Mouse (Mus musculus) heart, adult 2 months (tissue): Measurements from ENCODE around the gene Tbx15. TPM values are rescaled to one million over a fixed set of nuclear protein-coding genes. Genes with fewer than 3 reads are reported as not detected.

Experiments used
- DNase-seq, 2 experiments: peaks; one replicate each; pipeline ENCODE4 v3.0.0; 2021
- H3K27ac ChIP-seq: fragments of 200-600 bp; 2 replicates; pipeline ENCODE4 v1.8.1; 2022
- H3K27me3 ChIP-seq: fragments of 200-500 bp; 2 replicates; pipeline ENCODE4 v1.6.1; 2012; ENCODE audit warnings: mild to moderate bottlenecking, low read length, inconsistent platforms, mixed read lengths; ENCODE audit not compliant: control insufficient read depth, insufficient read depth
- H3K36me3 ChIP-seq: fragments of 200-500 bp; 2 replicates; pipeline ENCODE4 v1.6.1; 2012; ENCODE audit warnings: low read length, inconsistent platforms; ENCODE audit not compliant: control insufficient read depth, insufficient read depth
- H3K4me1 ChIP-seq: fragments of 200-500 bp; 2 replicates; pipeline ENCODE4 v1.6.1; 2011; ENCODE audit warnings: low read length; ENCODE audit not compliant: control insufficient read depth, insufficient read depth
- H3K4me3 ChIP-seq: fragments of 200-600 bp; 2 replicates; pipeline ENCODE4 v1.8.1; 2022
- H3K79me2 ChIP-seq: fragments of 200-500 bp; replicated peaks from 2 replicates; pipeline ENCODE4 v1.6.1; 2012; ENCODE audit warnings: mild to moderate bottlenecking, inconsistent platforms, low read length, moderate library complexity, mixed read lengths; ENCODE audit not compliant: control insufficient read depth, insufficient read depth
- H3K9ac ChIP-seq: fragments of 200-500 bp; 2 replicates; pipeline ENCODE4 v1.6.1; 2012; ENCODE audit warnings: low read depth, mild to moderate bottlenecking, control low read depth, inconsistent platforms, low read length, mixed read lengths
- CTCF ChIP-seq: fragments of 200-600 bp; IDR thresholded peaks from 2 replicates; pipeline ENCODE4 v1.8.1; 2022; ENCODE audit warnings: antibody characterized with exemption, mild to moderate bottlenecking, moderate library complexity
- EP300 ChIP-seq: fragments of 200-500 bp; IDR thresholded peaks from 2 replicates; pipeline ENCODE4 v1.6.1; 2011; ENCODE audit warnings: low read depth, low read length, control low read depth; ENCODE audit not compliant: insufficient read depth
- POLR2A ChIP-seq: fragments of 200-500 bp; IDR thresholded peaks from 2 replicates; pipeline ENCODE4 v1.6.1; 2011; ENCODE audit warnings: mild to moderate bottlenecking, low read depth, low read length, control low read depth; ENCODE audit not compliant: insufficient read depth
- WGBS: fragments of 180-500 bp; shearing (Covaris S2); methylation state at CpG from one replicate; pipeline ENCODE4 v1.1.7; 2018; 5-methylcytosine and 5-hydroxymethylcytosine counted together
- intact Hi-C: fragments of 180-260 bp; cut with DNase I; formaldehyde crosslinking; loops from one replicate; pipeline ENCODE4 v1.15.1; 2025
- polyA plus RNA-seq: library from polyadenylated mRNA; depleted of rRNA; stranded (reverse); fragments of >200 nt; gene quantifications from 2 replicates; pipeline ENCODE4 v1.2.3, GENCODE M21; 2012
- total RNA-seq, 2 experiments: library from RNA; stranded (reverse); gene quantifications; 2 replicates each; pipeline ENCODE4 v1.2.3; 2021

Gene Tbx15
- total and polyA plus RNA-seq, 3 experiments, result 0.07 to 0.29 (median 0.27) TPM

DNA sequence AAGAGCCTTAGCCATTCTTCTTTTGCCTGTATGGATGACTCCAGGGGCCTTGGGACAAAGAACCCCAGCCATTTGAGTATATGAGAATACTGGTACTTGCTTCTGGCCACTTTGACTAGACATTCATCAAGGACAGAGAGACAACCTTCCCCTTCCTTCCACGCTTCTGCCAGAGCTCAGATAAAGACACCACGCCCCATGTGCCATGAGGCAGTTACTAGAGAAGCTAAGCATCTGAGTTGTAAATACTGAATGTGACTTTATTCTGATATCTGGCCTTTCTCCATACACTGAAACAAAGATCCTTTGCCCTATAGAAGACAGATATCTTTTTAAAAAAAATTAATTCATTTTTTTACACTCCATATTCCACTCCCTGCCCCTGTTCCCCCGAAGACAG, 39.5 kb downstream of the Tbx15 start:
- 65% methylated on average over 3 of the region's 3 CpGs for WGBS
- no peaks in the 10 kb centered on the region for H3K4me1 ChIP-seq
- intact Hi-C loops, result no loop called here

GRCm38 (mm10) chr3:99281453-99281852, 41.3 kb downstream of the Tbx15 start:
- Histone ChIP-seq H3K79me2 (no peaks in the 10 kb centered on the region), H3K4me1 (no peaks in the 10 kb centered on the region), H3K36me3 (no peaks in the 10 kb centered on the region), H3K9ac (no peak overlapping the region), H3K27me3 (no peaks in the 10 kb centered on the region), H3K4me3 (no peak overlapping the region), H3K27ac (no peak overlapping the region)
- no peak for DNase-seq
- TF ChIP-seq CTCF (no peak), POLR2A (no peak), EP300 (no peak)
- intact Hi-C loops, result no loop called here
- 60% methylated on average over 4 of the region's 4 CpGs for WGBS

More for the DNA sequence above, 39.5 kb downstream of the Tbx15 start:
- H3K27ac ChIP-seq, result no peak overlapping the region
- DNase-seq, result no peak
- no peaks in the 10 kb centered on the region for H3K27me3 ChIP-seq
- no peaks in the 10 kb centered on the region for H3K36me3 ChIP-seq
- TF ChIP-seq CTCF (no peak), EP300 (no peak), POLR2A (no peak)
- H3K4me3 ChIP-seq, result no peak overlapping the region
- no peaks in the 10 kb centered on the region for H3K79me2 ChIP-seq
- no peak overlapping the region for H3K9ac ChIP-seq

DNA sequence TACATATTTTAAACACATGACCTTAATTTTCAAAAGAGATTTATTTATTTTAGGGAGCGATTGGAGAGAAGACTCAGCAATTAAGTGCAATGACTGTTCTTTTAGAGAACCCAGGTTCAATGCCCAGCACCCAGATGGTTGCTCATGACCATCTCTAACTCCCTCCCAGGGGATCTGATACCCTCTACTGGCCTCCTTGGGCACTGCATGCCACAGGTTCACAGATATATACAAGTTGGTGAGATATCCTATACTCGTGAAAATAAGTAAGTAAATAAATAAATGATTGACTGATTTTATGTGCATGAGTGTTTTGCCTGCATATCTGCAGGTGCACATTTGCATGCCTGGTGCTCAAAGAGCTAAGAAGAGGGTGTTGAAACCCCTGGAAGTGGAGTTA, 48.1 kb downstream of the Tbx15 start:
- H3K27ac ChIP-seq, result no peak overlapping the region
- no peaks in the 10 kb centered on the region for H3K27me3 ChIP-seq
- TF ChIP-seq CTCF, result peak; percentile 50
- TF ChIP-seq EP300, result no peak
- H3K79me2 ChIP-seq, result no peaks in the 10 kb centered on the region
- no peak for DNase-seq
- H3K4me3 ChIP-seq, result no peak overlapping the region
- H3K9ac ChIP-seq, result no peak overlapping the region
- H3K36me3 ChIP-seq, result no peaks in the 10 kb centered on the region
- intact Hi-C loops, result no loop called here
- 48% methylated on average over 2 of the region's 2 CpGs for WGBS
- H3K4me1 ChIP-seq, result no peaks in the 10 kb centered on the region

DNA sequence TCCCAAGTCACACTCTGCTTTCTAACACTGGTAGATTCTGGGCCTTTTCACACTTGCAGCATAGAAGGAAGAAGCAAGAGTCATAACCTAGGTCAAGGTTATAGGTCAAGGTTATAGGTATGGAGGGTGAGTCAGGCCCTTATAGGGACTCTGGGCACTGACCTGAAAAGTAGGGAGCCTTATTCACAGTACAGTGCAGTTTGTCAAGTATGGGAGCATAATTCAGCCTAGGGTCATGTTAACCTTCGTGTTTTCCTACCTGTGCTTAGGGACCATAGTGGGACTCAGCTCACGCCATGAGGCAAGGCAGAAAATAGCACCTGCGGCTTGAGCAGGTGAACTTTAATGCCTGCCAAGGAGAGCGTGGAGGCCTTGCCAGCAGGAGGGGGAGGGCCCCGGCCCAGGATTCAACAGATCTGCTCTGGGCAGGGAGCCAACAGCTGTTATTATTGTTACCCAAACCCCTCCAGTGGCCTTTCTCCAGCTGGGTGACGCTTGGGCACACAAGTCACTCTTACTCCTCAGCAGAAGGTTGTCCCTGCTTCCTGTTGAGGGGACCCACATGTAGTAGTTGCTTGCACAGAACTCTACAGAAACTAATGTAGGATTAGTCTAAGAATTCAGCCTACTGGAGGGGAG, 50.0 kb downstream of the Tbx15 start:
- intact Hi-C loops, result no loop called here
- H3K27me3 ChIP-seq, result no peaks in the 10 kb centered on the region
- H3K36me3 ChIP-seq, result no peaks in the 10 kb centered on the region
- no peaks in the 10 kb centered on the region for H3K4me1 ChIP-seq
- 22% methylated on average over 6 of the region's 6 CpGs for WGBS
- H3K79me2 ChIP-seq, result no peaks in the 10 kb centered on the region
- peak; percentile 15 to 18 for DNase-seq
- H3K4me3 ChIP-seq, result no peak overlapping the region
- TF ChIP-seq POLR2A, result no peak
- no peak for TF ChIP-seq CTCF
- no peak for TF ChIP-seq EP300
- no peak overlapping the region for H3K9ac ChIP-seq
- no peak overlapping the region for H3K27ac ChIP-seq

GRCm38 (mm10) chr3:99290878-99291277, 50.7 kb downstream of the Tbx15 start:
- no peaks in the 10 kb centered on the region for H3K4me1 ChIP-seq
- H3K4me3 ChIP-seq, result no peak overlapping the region
- H3K9ac ChIP-seq, result no peak overlapping the region
- WGBS, result 65% methylated on average over 2 of the region's 2 CpGs
- H3K27me3 ChIP-seq, result no peaks in the 10 kb centered on the region
- H3K36me3 ChIP-seq, result no peaks in the 10 kb centered on the region
- TF ChIP-seq EP300 (no peak), CTCF (no peak), POLR2A (no peak)
- DNase-seq, result no peak
- H3K79me2 ChIP-seq, result no peaks in the 10 kb centered on the region
- H3K27ac ChIP-seq, result no peak overlapping the region
- intact Hi-C loops, result no loop called here

DNA sequence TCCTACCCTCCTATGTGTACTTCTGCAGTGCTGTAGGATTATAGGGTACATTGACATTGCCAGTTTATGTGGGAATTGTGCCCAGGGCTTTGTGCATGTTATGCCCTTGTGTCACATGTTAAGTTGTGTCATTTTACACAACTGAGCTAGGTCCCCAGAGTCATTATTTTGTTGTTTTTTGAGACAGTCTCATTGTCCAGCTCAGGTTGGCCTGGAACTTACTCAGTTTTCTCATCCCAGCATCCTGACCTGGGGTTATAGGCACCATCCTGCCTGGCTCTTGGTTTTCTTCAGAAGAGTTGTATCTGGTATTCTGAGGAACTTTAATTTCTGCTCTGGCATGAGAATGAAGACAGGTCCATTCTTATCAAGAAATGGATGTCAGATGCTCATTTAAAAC, 51.2 kb downstream of the Tbx15 start:
- intact Hi-C loops, result no loop called here
- Histone ChIP-seq H3K4me1 (no peaks in the 10 kb centered on the region), H3K9ac (no peak overlapping the region), H3K79me2 (no peaks in the 10 kb centered on the region), H3K27me3 (no peaks in the 10 kb centered on the region), H3K36me3 (no peaks in the 10 kb centered on the region), H3K4me3 (no peak overlapping the region), H3K27ac (no peak overlapping the region)
- no peak for DNase-seq
- TF ChIP-seq EP300 (no peak), CTCF (no peak), POLR2A (no peak)
